ENCODE assay signal across 8 mouse cellular contexts in the genomic region with DNA sequence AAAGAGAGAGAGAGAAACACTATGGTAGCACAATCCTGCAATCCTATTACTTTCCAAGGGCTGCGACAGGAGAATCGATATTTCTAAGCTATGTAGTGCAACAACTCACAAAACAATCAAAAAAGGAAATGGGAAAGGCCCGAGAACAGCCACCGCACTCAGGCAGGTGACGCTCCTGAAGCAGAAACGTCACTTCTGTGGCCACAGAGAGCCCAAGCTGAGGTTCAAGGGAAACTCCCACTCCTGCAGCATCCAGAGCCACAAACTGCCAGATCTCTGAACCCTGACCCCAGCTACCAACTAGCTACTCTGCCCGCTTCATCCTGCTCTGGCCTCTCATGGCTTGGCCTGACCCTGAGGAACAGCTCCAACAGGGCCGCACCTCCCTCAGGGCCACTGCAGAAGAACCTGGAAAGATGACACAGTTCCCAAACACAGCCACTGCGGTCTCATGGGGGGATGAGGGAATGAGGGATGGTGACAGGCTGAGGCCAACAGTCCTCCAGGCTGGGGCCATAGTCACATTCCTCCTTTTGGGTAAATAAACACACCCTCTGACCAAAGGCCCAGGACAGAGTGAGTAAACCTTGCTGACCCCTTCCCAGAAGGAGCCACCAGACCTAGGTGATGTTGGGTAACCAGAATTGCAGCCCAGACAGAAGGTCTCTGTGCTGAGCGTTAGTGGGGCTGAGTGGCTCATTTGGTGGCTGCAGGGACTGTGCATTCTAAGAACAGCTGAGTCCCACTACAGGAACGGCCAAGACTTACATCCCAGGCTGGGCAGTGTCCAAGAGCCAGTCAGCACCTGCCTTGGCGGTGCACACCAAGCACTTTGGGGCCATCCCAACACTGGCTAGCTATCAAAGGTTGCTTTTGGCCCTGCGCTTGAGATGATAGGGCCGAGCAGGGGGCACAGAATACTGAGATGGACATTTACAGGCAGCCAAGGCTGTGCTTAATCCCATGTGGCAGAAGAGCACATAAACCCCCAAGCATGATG. TPM values are rescaled to one million over a fixed set of nuclear protein-coding genes. Genes with fewer than 3 reads are reported as not detected.
DNase-seq lines count a peak whose midpoint lies in the region; ATAC-seq and TF ChIP-seq lines count a peak whose summit lies in the region.

No protein-coding gene starts in this region.

- peaks cover 38% of the 10 kb centered on the region for H3K4me1 ChIP-seq in kidney, embryonic 15.5 days
- H3K4me1 ChIP-seq in E14TG2a.4 (replicated peaks; ENCODE audit: low read depth, low read length): peaks cover 51% of the 10 kb centered on the region
- peaks cover 26% of the 10 kb centered on the region for H3K4me1 ChIP-seq in liver, embryonic 11.5 days (replicated peaks; ENCODE audit: control insufficient read depth, insufficient read depth, low read length)

- no peak overlapping the region for H3K4me3 ChIP-seq in kidney, embryonic 15.5 days (replicated peaks)
- peak overlapping the region; percentile 83 for H3K4me3 ChIP-seq in E14TG2a.4 (replicated peaks; ENCODE audit: low read length)
- H3K4me3 ChIP-seq in liver, embryonic 11.5 days (ENCODE audit: low read depth, low read length): no peak overlapping the region; the same call in 1 of the 2 replicates

- 64% methylated on average over 14 of the region's 14 CpGs for WGBS in kidney, embryonic 15.5 days
- WGBS in liver, embryonic 11.5 days: 67% methylated on average over 14 of the region's 14 CpGs

- peak overlapping the region; percentile 92 for H3K4me2 ChIP-seq in kidney, embryonic 15.5 days
- peak overlapping the region; percentile 95 for H3K4me2 ChIP-seq in liver, embryonic 11.5 days

- 0 out of 2 replicates have a peak overlapping the region, but pooled peaks have one; percentile 5 for H3K9ac ChIP-seq in kidney, embryonic 15.5 days
- no peak overlapping the region for H3K9ac ChIP-seq in liver, embryonic 11.5 days (ENCODE audit: low read depth, low read length)

- no peak for DNase-seq in kidney, adult 9 months
- peak; percentile 59 to 71 for DNase-seq in gastrocnemius, adult 8-10 months (ENCODE audit: low spot score in 2 of 2)
- no peak for DNase-seq in liver, embryonic 11.5 days (ENCODE audit: low spot score)
- no peak for DNase-seq in urinary bladder, adult 2 months (ENCODE audit: low spot score)
- DNase-seq in adrenal gland, postnatal 14 days: no peak
- DNase-seq in Muller cell, postnatal 12 days (ENCODE audit: inconsistent ontology term): no peak

- no peak for TF ChIP-seq CTCF in E14TG2a.4 (conservative IDR thresholded peaks at IDR 0.05; ENCODE audit: low read length)

- H3K27me3 ChIP-seq in kidney, embryonic 15.5 days: peaks cover 16% of the 10 kb centered on the region
- peaks cover 66% of the 10 kb centered on the region for H3K27me3 ChIP-seq in E14TG2a.4 (ENCODE audit: insufficient read depth, low read length)
- no peaks in the 10 kb centered on the region; the same call in 1 of the 2 replicates for H3K27me3 ChIP-seq in liver, embryonic 11.5 days (replicated peaks; ENCODE audit: control insufficient read depth, insufficient read depth, low read length)

- no peaks in the 10 kb centered on the region for H3K9me3 ChIP-seq in kidney, embryonic 15.5 days (replicated peaks)
- no peaks in the 10 kb centered on the region for H3K9me3 ChIP-seq in E14TG2a.4 (ENCODE audit: low read length)
- no peaks in the 10 kb centered on the region for H3K9me3 ChIP-seq in liver, embryonic 11.5 days (ENCODE audit: control insufficient read depth, low read length)

- H3K27ac ChIP-seq in kidney, embryonic 15.5 days: peak overlapping the region; percentile 38; the same call in 1 of the 2 replicates
- H3K27ac ChIP-seq in liver, embryonic 11.5 days (ENCODE audit: low read depth, low read length): peak overlapping the region; percentile 47

- H3K36me3 ChIP-seq in kidney, embryonic 15.5 days: no peaks in the 10 kb centered on the region
- H3K36me3 ChIP-seq in E14TG2a.4 (ENCODE audit: insufficient read depth, low read length): peaks cover 10% of the 10 kb centered on the region; the same call in 1 of the 2 replicates
- H3K36me3 ChIP-seq in liver, embryonic 11.5 days (ENCODE audit: control insufficient read depth, insufficient read depth, low read length): no peaks in the 10 kb centered on the region; the same call in 1 of the 2 replicates

- ATAC-seq in kidney, embryonic 15.5 days (replicated peaks; ENCODE audit: low FRiP score): 0 out of 2 replicates have a peak, but pooled peaks have one; percentile 4
- peak; percentile 12; the same call in 1 of the 2 replicates for ATAC-seq in liver, embryonic 11.5 days (replicated peaks; ENCODE audit: low FRiP score)

RNA-seq across cellular contexts. Expression of gene Inf2, which starts 1.2 kb away (rescaled TPM):
- polyA plus RNA-seq in kidney, embryonic 15.5 days (2015; fragmentation: Nextera tagmentation; extraction: Ambion mirVana): 3.8 and 4.8 TPM in 2 replicates
- 1 to 10 TPM; 6.7 to 9.2 (median 8.4) TPM for total RNA-seq in gastrocnemius, adult 8-10 months (2022)
- 4.6 and 6.5 TPM in 2 replicates for polyA plus RNA-seq in liver, embryonic 11.5 days (2014; fragmentation: Nextera tagmentation; extraction: Ambion mirVana)
- polyA plus RNA-seq in urinary bladder, adult 2 months (2012; rRNA removed): 37.4 and 52.8 TPM in 2 replicates
- total RNA-seq in adrenal gland, postnatal 14 days (2021): 25.3 and 33.2 TPM in 2 replicates

RNA-seq across cellular contexts. Expression of gene Adssl1, which starts 32.4 kb away (rescaled TPM):
- polyA plus RNA-seq in kidney, embryonic 15.5 days (2015; fragmentation: Nextera tagmentation; extraction: Ambion mirVana): 11.6 and 12.4 TPM in 2 replicates
- total RNA-seq in gastrocnemius, adult 8-10 months (2022): 1,000 to 10,000 TPM in 3 of 4 experiments, 100 to 1,000 TPM in 1; 952 to 1,087 (median 1,016) TPM
- 5.6 and 7.4 TPM in 2 replicates for polyA plus RNA-seq in liver, embryonic 11.5 days (2014; fragmentation: Nextera tagmentation; extraction: Ambion mirVana)
- 19.5 and 26.9 TPM in 2 replicates for polyA plus RNA-seq in urinary bladder, adult 2 months (2012; rRNA removed)
- 34.1 and 37.6 TPM in 2 replicates for total RNA-seq in adrenal gland, postnatal 14 days (2021)

RNA-seq across cellular contexts. Expression of gene Siva1, which starts 57.1 kb away (rescaled TPM):
- 255 and 266 TPM in 2 replicates for polyA plus RNA-seq in kidney, embryonic 15.5 days (2015; fragmentation: Nextera tagmentation; extraction: Ambion mirVana)
- 10 to 100 TPM; 22.2 to 26.3 (median 24.3) TPM for total RNA-seq in gastrocnemius, adult 8-10 months (2022)
- polyA plus RNA-seq in liver, embryonic 11.5 days (2014; fragmentation: Nextera tagmentation; extraction: Ambion mirVana): 216 and 222 TPM in 2 replicates
- 62.6 and 71.8 TPM in 2 replicates for polyA plus RNA-seq in urinary bladder, adult 2 months (2012; rRNA removed)
- 48.4 and 54.1 TPM in 2 replicates for total RNA-seq in adrenal gland, postnatal 14 days (2021)

Comparison
In these comparisons a context has a peak if more than half of its experiments do, and no peak if none do; other contexts are left out.
1. DNase-seq: peak in gastrocnemius, adult 8-10 months (2 of 2); none in kidney, adult 9 months (single experiment), liver, embryonic 11.5 days (single experiment), urinary bladder, adult 2 months (single experiment), adrenal gland, postnatal 14 days (single experiment) and Muller cell, postnatal 12 days (single experiment).